Mouse (Mus musculus): ENCODE measurements at regions not wholly inside any gene's neighbourhood (a gene's known extent, or its start where the extent isn't known, plus 50 kb on each side); places are given as distances from the start of the nearest gene placed in this dataset.

DNA sequence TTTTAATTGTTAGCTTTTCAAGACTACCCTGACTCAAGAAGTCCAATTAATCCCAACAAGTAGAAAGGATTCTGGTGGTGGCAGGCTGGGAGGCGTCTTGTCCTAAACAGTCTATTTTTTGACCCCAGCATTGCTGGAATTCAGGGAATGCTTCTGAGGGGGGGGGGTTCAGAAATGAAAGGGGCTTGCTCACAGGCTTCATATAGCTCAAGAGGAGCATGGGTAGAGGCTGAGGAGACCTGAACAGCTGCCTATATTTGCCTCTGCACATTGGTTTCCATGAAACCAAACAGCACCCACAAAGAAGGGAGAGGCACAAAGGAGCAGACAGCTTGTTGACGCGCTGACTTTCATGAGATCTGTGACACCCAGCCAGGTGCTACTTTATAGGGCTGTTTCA, 247.3 kb downstream of the Fgf9 start:
- TF ChIP-seq CTCF (IDR thresholded peaks at IDR 0.05; ENCODE audit: extremely low read depth, insufficient read depth, low read length) (no peak), POLR2A (IDR thresholded peaks at IDR 0.05; ENCODE audit: extremely low read depth, insufficient read depth, low read length) (no peak)
